Mouse (Mus musculus) yolk sac, embryonic 10.5 days (tissue): ENCODE results near the gene Herc3.
"Not testable (repeated sequence)": the region's sequence is repeated elsewhere in the genome, so short reads cannot be mapped to it uniquely, and the experiment has no call there.

Experiments used
- DNase-seq: peaks from one replicate; pipeline ENCODE4 v3.0.0-alpha.2; 2017; ENCODE audit warnings: low spot score

Herc3 gene

DNA sequence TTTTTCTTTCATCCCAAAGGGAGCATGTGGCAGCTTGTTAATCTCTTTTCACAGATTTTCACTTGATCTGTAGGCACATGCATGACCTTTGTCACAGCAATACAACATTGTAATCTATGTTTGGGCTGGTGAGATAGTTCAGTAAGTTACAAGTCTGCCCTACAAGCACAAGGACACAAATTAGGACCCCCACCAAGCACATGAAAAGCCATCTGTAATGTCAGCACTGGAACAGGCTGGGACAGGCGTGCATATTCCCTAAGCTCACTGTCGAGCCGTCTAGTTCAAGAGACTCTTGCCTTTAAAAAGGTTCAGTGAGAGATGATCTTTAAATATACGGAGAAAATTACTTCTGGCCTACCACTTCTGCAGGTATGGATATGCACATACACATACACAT is 28.3 kb downstream of the Herc3 start:
- no peak for DNase-seq

GRCm38 (mm10) chr6:58862446-58862993 is 31.3 kb downstream of the Herc3 start:
- DNase-seq = no peak

DNA sequence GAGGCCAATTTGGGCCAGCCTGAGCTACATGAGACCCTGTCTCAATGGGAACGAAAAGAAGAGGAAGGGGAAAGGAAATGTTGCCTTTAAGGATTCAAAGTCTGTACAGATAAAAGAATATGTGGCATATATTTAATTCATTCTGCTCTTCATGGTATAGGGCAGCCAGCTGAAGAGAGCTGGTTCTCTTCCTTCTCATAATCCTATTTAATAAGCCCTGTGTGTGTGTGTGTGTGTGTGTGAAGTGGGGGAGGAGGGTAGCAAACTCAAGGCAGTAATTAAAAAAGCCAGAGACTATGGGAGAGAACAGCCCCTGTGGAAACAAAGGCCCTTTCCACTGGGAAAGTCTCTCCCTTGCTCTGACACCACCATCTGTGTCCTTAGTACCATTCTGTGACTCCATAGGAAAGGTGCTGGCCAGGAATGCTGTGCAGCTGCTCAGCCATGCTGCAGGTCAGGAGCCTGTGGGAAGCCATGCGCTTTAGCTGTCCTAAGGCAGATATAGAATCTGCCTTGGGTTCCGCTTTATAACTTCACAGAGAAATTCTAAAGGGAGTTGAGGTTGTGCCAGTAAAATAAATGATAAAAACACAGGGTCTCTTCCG is 32.5 kb downstream of the Herc3 start:
- DNase-seq = no peak

- DNase-seq = not testable (repeated sequence)
Measured at GRCm38 (mm10) chr6:58867858-58868257, 36.6 kb downstream of the Herc3 start.

DNA sequence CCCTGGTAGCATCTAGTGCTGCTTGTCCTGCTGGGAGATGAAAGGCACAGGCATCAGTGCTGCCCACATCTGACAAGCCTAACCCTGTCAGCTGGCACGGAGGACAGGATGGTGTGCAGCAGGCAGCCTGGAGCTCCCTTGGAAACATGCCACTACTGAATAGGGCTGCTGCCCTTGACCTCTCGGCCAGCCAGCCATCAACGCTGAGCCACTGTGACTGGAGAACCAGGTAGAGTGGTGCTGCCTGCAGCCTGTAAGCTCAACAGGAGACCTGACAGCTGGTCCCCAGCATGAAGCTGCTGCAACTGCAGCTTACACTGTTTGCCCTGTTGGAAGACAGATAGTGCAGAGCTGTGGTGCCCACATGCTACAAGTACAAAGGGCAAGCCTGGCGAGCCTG is 48.3 kb downstream of the Herc3 start:
- DNase-seq = no peak

- no peak for DNase-seq
Measured at GRCm38 (mm10) chr6:58879987-58880386, 48.7 kb downstream of the Herc3 start.

- no peak for DNase-seq
Measured at GRCm38 (mm10) chr6:58880861-58881260, 49.6 kb downstream of the Herc3 start.

GRCm38 (mm10) chr6:58881363-58881762 is 50.1 kb downstream of the Herc3 start:
- no peak for DNase-seq

- no peak for DNase-seq
Measured at GRCm38 (mm10) chr6:58882271-58882670, 51.0 kb downstream of the Herc3 start.

GRCm38 (mm10) chr6:58889917-58890316 is 58.7 kb downstream of the Herc3 start:
- DNase-seq = no peak

DNA sequence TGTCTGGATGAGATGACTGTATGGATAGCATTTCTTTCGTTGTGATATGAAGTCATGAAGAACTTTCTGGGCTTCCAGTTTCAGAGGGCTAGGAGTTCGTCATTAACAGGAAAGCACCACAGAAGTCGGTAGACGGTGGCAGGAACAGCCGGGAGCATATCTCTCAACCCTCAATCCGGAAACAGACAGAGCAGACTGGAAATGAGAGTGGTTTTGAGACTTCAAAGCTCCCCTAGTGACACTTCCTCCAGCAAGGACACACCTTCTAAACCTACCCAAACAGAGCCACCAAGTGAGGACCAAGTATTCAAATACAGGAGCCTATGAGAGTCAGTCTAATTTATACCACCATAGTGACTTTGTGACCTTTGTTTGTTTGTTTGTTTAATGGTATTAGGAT is 62.0 kb downstream of the Herc3 start:
- no peak for DNase-seq

DNA sequence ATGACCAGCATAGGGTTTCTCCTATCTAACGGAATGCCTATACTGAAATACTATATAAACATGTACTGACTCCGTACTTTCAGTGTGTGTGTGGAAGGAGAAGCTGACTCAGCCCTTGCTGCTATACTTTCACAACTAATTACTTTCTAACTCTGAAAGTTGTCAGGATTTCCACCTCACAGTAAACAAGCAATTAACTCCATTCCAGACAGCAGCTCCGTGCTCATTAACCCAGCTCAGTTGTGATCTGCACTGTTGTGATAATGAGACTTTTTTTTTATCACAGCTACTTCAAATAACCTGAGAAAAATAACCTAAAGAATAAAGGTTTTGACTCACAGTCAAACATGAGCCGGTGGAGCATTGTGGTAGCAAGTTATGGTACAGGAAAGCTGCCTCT is 63.7 kb downstream of the Herc3 start:
- DNase-seq = no peak

GRCm38 (mm10) chr6:58896648-58897047 is 65.4 kb downstream of the Herc3 start:
- DNase-seq = no peak

GRCm38 (mm10) chr6:58899076-58899475 is 67.8 kb downstream of the Herc3 start:
- no peak for DNase-seq

DNA sequence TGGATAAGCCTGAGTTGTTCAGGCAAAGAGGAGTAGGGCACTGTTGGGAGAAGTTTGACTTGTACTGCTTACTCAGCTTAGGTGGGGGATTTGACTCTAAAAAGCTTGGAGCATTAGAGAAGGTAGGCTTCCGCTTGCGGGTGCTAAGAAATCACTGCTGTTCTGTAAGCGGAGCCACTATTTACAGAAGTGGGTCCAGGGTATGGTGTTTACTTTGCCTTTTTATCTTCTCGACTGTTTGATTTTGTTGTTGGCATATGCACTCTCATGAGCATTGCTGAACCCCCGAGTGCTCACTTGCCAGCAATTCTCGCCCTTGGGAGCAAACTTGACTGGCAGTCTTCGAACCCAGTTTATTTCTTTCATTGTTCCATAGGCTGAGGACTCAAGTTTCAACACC is 69.3 kb downstream of the Herc3 start:
- DNase-seq = no peak

- DNase-seq = no peak
Measured at GRCm38 (mm10) chr6:58903171-58903570, 71.9 kb downstream of the Herc3 start.

GRCm38 (mm10) chr6:58904551-58904950 is 73.3 kb downstream of the Herc3 start:
- no peak for DNase-seq

DNA sequence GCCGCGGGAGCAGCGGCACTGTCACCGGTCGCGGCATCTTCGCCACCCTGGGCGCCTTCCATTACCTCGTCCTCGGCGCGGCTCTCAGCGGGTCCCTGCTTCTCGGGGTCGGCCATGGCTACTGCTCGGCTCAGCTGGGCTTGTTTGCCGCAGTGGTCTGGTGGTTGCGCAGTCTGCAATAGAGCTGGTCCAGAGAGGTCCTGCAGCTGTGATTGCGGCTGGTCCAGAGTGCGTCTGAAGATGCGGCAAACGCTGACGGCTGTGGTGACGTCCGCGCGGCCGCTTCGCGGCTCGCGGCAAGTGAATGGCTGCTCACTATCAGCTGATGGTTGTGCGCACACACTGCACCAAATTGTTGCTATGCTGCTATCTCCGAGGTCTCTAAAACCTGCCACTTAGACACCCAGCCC is 75.6 kb downstream of the Herc3 start, which contains the start of gene Nap1l5:
Gene Nap1l5 (minus strand): TSS at position 225 of the 410 bp plus-strand sequence.
- peak; percentile 7 for DNase-seq

DNA sequence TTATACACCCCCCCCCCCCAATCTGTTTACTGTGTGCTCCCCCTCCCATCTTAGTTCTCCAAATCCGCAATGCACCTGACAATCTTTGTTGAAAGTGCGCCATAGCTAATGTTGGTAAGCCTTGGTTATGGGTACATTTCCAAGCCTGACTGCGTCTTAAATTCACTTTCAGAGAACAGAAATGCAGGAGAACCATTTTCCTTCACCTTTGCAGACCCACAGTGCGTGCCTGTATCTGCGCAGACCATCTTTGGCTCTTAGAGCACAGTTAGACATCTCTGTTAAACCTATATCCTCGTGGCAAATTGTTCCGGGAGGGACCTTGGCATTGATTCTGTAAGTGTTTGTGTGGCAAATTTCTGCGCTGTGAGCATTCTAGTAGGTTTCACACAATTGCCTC is 76.1 kb downstream of the Herc3 start:
- no peak for DNase-seq

GRCm38 (mm10) chr6:58907791-58908190 is 76.5 kb downstream of the Herc3 start:
- DNase-seq = no peak

- DNase-seq = no peak
Measured at GRCm38 (mm10) chr6:58912842-58913241, 81.6 kb downstream of the Herc3 start.

GRCm38 (mm10) chr6:58913551-58913950 is 82.3 kb downstream of the Herc3 start:
- no peak for DNase-seq

GRCm38 (mm10) chr6:58913971-58914370 is 82.7 kb downstream of the Herc3 start:
- DNase-seq = no peak

DNA sequence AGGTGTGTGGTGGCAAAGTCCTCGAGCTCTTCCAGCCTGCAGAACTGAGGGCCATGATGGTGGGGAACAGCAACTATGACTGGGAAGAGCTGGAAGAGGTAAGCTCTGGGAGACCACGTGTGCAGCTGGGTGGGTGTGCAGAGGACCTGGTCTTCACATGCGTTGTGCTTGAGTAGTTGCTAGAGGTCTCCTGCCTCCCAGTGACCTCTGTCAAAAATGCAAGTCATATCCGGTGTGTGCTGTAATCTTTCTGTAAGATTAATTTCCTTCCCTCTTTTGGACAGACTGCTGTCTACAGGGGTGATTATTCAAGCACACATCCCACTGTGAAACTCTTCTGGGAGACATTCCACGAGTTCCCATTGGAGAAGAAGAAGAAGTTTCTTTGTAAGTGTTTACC is 85.2 kb downstream of the Herc3 start:
- DNase-seq = no peak
